Mouse (Mus musculus) forebrain, embryonic 13.5 days (tissue): ENCODE data around the gene Ndrg4. TPM values are rescaled to one million over a fixed set of nuclear protein-coding genes. Genes with fewer than 3 reads are reported as not detected.
"Not testable (repeated sequence)": the region's sequence is repeated elsewhere in the genome, so short reads cannot be mapped to it uniquely, and the experiment has no call there.

ENCODE experiments used
- ATAC-seq: fragments of 200-750 bp; cut with Nextera tagmentation; 2 replicates; pipeline ENCODE4 v1.8.0; 2017
- H3K27ac ChIP-seq: fragments of 300-500 bp; sonication (generic); 2 replicates; pipeline ENCODE4 v1.5.1; 2015; ENCODE audit warnings: inconsistent platforms, mild to moderate bottlenecking, moderate library complexity
- H3K27me3 ChIP-seq: fragments of 300-500 bp; sonication (generic); 2 replicates; pipeline ENCODE4 v1.6.1; 2015; ENCODE audit warnings: mild to moderate bottlenecking, inconsistent platforms
- H3K36me3 ChIP-seq: fragments of 300-500 bp; sonication (generic); 2 replicates; pipeline ENCODE4 v1.6.1; 2015; ENCODE audit warnings: mild to moderate bottlenecking, inconsistent platforms; ENCODE audit not compliant: poor library complexity, severe bottlenecking
- H3K4me1 ChIP-seq: fragments of 300-500 bp; sonication (generic); 2 replicates; pipeline ENCODE4 v1.6.1; 2015; ENCODE audit warnings: inconsistent platforms
- H3K4me2 ChIP-seq: fragments of 300-500 bp; sonication (generic); 2 replicates; pipeline ENCODE4 v1.6.1; 2015; ENCODE audit warnings: inconsistent platforms, mild to moderate bottlenecking, moderate library complexity
- H3K4me3 ChIP-seq: fragments of 300-500 bp; sonication (generic); 2 replicates; pipeline ENCODE4 v1.5.1; 2015; ENCODE audit warnings: mild to moderate bottlenecking, inconsistent platforms
- H3K9ac ChIP-seq: fragments of 300-500 bp; sonication (generic); 2 replicates; pipeline ENCODE4 v1.6.1; 2015; ENCODE audit warnings: mild to moderate bottlenecking, inconsistent platforms
- H3K9me3 ChIP-seq: fragments of 300-500 bp; sonication (generic); replicated peaks from 2 replicates; pipeline ENCODE4 v1.6.1; 2016; ENCODE audit warnings: inconsistent platforms
- WGBS: fragments of 180-500 bp; shearing (Covaris S2); methylation state at CpG from one replicate; pipeline ENCODE4 v1.1.7; 2015; 5-methylcytosine and 5-hydroxymethylcytosine counted together
- polyA plus RNA-seq: library from polyadenylated mRNA; unstranded; fragments of >200 nt; fragmentation: Nextera tagmentation; extraction: Ambion mirVana; gene quantifications from 2 replicates; pipeline ENCODE4 v1.2.1, GENCODE M21; 2015

Ndrg4 gene
- polyA plus RNA-seq, 1 experiment from 2014 or later = 76.9 TPM

DNA sequence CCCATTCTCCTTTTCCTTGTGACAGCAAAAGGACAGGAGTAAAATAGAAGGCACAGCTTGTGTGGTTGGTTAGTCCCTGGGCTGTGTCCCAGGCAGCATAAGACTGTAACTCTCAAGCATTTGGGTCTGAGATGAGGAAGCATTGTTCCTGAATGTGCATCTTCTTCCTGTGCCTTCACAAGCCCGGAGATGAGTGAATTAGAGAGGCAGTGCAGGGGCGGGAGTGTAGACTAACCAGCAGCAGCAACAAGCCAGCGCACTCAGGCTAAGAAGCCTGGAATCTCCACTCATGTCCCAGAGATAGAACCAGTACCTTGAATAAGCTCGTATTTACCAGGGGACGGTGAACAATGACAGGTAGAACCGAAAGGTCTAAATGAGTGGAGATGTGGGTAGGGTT, 15.2 kb upstream of the Ndrg4 start:
- H3K9ac ChIP-seq = no peak overlapping the region
- 90% methylated on average over 6 of the region's 6 CpGs for WGBS
- H3K4me1 ChIP-seq = peaks cover 15% of the 10 kb centered on the region
- H3K9me3 ChIP-seq = 0 out of 2 replicates have a peak, but pooled peaks cover 3% of the 10 kb centered on the region
- no peak overlapping the region for H3K27ac ChIP-seq
- no peak for ATAC-seq
- no peak overlapping the region for H3K4me3 ChIP-seq
- no peaks in the 10 kb centered on the region for H3K27me3 ChIP-seq
- no peaks in the 10 kb centered on the region for H3K36me3 ChIP-seq
- H3K4me2 ChIP-seq = no peak overlapping the region

DNA sequence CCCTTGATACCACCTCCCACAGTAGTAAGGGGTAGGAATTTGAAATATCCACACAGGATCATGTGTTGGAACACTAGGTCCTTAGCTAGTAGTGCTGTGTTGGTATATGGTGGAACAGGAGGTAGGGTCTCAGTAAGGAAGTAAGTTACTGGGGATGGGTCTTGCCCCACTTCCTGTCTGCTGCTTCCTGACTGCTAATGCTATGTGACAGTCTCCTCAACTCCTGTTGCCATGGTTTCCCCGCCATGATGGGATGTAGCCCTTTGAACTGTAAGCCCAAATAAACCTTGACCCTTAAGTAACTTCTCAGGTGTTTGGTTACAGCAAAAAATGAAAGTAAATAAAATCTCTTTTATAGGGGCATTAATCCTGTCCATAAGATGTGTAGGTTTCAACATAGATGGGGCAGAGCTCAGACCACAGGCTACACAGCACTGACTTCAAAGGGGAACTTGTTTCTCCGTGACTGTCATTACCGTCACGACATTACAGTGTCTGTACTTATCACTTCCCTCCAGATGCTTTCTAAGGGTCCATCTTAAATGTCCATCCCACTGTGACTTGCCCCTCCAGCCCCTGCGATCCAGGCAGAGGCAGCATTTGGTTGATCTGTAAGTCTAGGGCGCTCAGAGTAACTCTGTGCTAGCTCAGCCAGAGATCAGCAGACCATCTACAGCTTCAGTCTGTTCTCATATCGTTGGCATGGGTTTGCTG, 13.7 kb upstream of the Ndrg4 start:
- no peak for ATAC-seq
- Histone ChIP-seq H3K9ac (no peak overlapping the region), H3K4me1 (0 out of 2 replicates have a peak, but pooled peaks cover 7% of the 10 kb centered on the region), H3K4me3 (no peak overlapping the region), H3K36me3 (no peaks in the 10 kb centered on the region), H3K9me3 (0 out of 2 replicates have a peak, but pooled peaks cover 5% of the 10 kb centered on the region), H3K27ac (no peak overlapping the region), H3K27me3 (no peaks in the 10 kb centered on the region), H3K4me2 (no peak overlapping the region)
- WGBS = 82% methylated on average over 7 of the region's 7 CpGs

DNA sequence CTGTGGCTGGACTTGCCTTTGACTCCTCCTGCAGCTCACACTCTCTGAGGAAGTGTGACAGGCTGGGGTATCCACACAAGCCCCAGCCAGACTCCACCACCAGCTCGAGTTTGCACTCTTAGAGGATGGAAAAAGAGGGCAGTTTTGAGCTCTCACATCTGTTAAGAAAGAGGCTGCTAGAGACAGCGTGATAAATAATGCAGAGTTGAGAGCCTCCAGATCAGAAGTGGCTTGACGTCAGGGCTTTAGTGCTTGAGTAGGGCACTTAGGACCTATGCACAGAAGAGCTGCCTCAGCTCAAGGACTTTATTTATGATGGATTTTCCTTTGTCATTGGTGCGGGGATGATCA, 13.2 kb upstream of the Ndrg4 start:
- Histone ChIP-seq H3K4me2 (no peak overlapping the region), H3K36me3 (no peaks in the 10 kb centered on the region), H3K9ac (no peak overlapping the region), H3K4me3 (no peak overlapping the region), H3K27me3 (no peaks in the 10 kb centered on the region), H3K4me1 (0 out of 2 replicates have a peak, but pooled peaks cover 7% of the 10 kb centered on the region), H3K9me3 (0 out of 2 replicates have a peak, but pooled peaks cover 5% of the 10 kb centered on the region), H3K27ac (no peak overlapping the region)
- 73% methylated on average over 4 of the region's 4 CpGs for WGBS
- ATAC-seq = no peak

DNA sequence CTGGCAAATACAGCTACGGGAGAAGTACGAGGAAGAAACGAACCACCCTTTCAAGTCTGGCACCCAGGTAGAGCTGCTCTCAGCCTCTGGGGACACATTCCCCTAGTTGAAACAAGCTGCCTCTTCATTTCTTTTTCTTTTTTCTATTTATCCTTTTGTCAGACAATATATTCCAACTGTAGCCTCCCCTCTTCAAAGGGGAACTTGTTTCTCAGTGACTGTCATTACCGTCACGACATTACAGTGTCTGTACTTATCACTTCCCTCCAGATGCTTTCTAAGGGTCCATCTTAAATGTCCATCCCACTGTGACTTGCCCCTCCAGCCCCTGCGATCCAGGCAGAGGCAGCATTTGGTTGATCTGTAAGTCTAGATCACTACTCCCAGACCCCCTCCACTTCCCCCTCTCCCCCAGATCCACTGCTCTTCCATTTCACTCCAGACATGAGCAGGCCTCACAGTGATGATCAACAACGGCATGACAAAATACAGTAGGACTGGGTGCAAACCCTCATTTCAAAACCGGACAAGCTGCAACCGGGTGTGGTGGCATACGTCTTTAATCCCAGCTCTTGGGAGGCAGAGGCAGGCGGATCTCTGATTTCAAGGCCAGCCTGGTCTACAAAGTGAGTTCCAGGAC, 10.8 kb upstream of the Ndrg4 start:
- H3K9ac ChIP-seq, H3K4me1 ChIP-seq, H3K36me3 ChIP-seq, H3K27me3 ChIP-seq, H3K27ac ChIP-seq, H3K4me2 ChIP-seq, ATAC-seq, H3K9me3 ChIP-seq, H3K4me3 ChIP-seq: not testable (repeated sequence)
- 95% methylated on average over 11 of the region's 11 CpGs for WGBS

DNA sequence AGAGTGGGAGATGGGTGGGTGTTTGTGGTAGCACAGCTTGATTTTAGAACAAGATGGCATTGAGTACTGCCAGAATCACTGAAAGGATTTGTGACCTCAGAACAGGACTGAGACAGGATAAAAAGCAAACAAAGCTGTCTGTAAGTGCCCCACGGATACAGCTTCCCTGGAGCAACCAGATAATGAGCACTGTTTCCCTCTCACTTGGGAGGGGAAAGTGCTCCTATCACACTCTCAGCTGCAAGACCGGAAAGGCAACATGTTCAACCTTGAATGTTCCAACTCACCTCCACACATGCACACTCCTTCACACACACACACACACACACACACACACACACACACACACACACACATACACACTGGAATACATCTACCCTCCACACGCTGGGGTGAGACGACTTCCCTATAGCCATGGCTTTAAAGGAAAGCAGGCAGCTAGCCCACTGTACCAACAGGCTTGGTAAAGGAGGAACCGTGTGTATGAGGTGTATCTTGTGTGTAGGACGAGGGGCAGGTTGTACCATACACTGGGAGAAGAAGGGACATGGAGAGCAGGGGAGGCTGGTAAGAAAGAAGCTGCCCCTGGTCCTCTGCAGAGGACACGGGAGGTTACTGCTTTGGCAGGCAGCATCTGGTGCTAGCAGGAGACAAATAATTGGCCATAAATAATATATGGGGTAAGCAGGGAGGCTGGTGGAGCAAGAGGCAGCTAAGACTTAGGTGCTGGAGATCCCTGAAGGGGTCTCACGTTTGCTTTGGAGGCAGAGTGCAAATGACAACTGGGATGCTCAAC, 8.4 kb upstream of the Ndrg4 start:
- no peak overlapping the region for H3K27ac ChIP-seq
- 53% methylated on average over 8 of the region's 8 CpGs for WGBS
- no peaks in the 10 kb centered on the region for H3K4me1 ChIP-seq
- no peak overlapping the region for H3K4me2 ChIP-seq
- 0 out of 2 replicates have a peak, but pooled peaks cover 5% of the 10 kb centered on the region for H3K9me3 ChIP-seq
- H3K36me3 ChIP-seq = no peaks in the 10 kb centered on the region
- peaks cover 8% of the 10 kb centered on the region for H3K27me3 ChIP-seq
- ATAC-seq = no peak
- H3K9ac ChIP-seq = no peak overlapping the region
- no peak overlapping the region for H3K4me3 ChIP-seq

DNA sequence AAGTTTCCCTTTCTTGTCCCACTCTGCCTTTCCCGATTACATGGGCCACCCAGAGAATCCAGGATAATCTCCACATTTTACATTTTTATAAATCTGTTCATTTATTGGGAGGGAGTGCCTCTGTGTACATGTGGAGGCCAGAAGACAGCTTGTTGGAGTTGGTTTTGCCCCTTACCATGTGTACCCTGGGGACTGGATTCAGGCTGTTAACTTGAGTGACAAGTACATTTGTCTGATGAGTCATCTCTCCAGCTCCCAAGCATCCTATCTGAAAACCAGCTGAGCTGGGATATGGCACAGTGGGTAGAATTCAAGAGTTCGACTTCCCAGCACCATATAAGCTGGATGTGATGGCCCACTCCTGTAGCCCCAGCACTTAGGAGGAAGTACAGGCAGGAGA, 6.8 kb upstream of the Ndrg4 start:
- H3K4me1 ChIP-seq = peaks cover 7% of the 10 kb centered on the region
- H3K9ac ChIP-seq = no peak overlapping the region
- ATAC-seq = no peak
- H3K36me3 ChIP-seq = no peaks in the 10 kb centered on the region
- H3K27ac ChIP-seq = no peak overlapping the region
- peaks cover 17% of the 10 kb centered on the region for H3K27me3 ChIP-seq
- 0 out of 2 replicates have a peak, but pooled peaks cover 5% of the 10 kb centered on the region for H3K9me3 ChIP-seq
- no peak overlapping the region for H3K4me2 ChIP-seq
- H3K4me3 ChIP-seq = no peak overlapping the region
- 82% methylated on average over 2 of the region's 2 CpGs for WGBS

DNA sequence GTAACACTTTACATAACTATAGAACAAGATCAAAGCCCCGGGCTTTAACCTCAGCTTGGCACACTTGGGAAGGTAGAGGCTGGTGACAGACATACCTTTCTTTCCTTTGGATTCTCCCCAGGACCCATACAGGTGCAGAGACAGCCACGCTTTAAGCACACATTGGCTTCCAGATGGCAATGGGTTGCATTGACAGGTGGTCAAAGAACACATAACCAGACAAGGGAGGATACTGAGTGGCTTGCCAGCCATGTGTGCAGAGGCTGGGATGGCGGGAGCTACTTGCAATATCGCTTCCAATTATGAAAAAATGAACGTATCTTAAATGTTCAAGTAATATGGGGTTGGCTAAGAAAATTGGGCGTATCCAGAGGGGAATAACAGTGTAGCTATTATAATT, 4.9 kb upstream of the Ndrg4 start:
- Histone ChIP-seq H3K9ac (no peak overlapping the region), H3K4me2 (no peak overlapping the region), H3K36me3 (no peaks in the 10 kb centered on the region), H3K9me3 (no peaks in the 10 kb centered on the region), H3K4me1 (peaks cover 10% of the 10 kb centered on the region), H3K27me3 (peaks cover 34% of the 10 kb centered on the region), H3K27ac (no peak overlapping the region), H3K4me3 (no peak overlapping the region)
- 87% methylated on average over 6 of the region's 6 CpGs for WGBS
- ATAC-seq = no peak

DNA sequence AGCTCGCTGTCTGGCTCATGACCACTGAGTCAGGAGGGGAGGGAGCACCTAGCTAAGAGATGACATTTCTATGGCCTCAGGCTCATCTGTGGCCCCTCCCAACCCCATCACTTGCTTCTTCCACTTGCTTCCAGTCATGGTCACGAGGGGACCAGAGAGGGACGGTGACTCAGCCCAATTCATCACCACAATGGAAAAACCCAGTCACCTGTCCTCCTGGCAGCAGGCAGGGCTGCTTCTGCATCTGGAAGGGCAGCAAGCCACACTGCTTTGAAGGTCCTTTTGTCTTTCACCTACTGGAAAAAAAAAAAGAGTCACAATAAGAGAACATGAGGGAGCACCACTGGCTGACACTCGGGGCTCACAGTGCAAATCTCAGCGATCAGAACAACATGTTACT, 4.0 kb upstream of the Ndrg4 start:
- peaks cover 15% of the 10 kb centered on the region for H3K4me1 ChIP-seq
- H3K4me2 ChIP-seq = no peak overlapping the region

DNA sequence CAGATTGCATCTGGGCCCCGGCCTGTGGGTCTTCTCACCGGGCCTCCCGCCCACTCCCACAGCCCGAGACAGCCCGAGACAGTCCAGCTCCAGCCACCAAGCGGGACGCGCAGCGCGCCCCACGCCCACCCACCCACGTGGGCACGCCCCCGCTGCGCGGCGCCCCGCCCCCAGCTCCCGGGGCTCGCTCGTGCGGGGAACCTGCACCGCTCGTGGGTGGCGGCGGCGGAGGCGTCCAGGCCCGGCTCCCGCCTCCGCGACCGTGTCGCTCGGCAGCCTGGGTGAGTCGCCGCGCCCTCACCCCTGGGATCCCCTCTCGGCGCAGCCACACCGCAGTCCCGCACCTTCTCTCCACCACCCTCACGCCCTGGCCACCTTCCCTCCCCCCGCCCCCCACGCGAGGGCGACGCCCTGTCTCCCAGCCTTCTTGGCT, 827 bp downstream of the Ndrg4 start:
- H3K9me3 ChIP-seq = no peaks in the 10 kb centered on the region
- peaks cover 75% of the 10 kb centered on the region for H3K27me3 ChIP-seq
- H3K4me2 ChIP-seq = peak overlapping the region; percentile 86
- no peak overlapping the region for H3K27ac ChIP-seq
- WGBS = 1% methylated on average over 18 of the region's 48 CpGs
- peak overlapping the region; percentile 72 for H3K9ac ChIP-seq
- peaks cover 15% of the 10 kb centered on the region for H3K4me1 ChIP-seq
- no peaks in the 10 kb centered on the region for H3K36me3 ChIP-seq
- ATAC-seq = peak; percentile 73
- H3K4me3 ChIP-seq = peak overlapping the region; percentile 62

More for the DNA sequence above, 4.0 kb upstream of the Ndrg4 start:
- H3K4me3 ChIP-seq = no peak overlapping the region
- H3K9ac ChIP-seq = no peak overlapping the region
- no peak overlapping the region for H3K27ac ChIP-seq
- H3K9me3 ChIP-seq = no peaks in the 10 kb centered on the region
- H3K36me3 ChIP-seq = no peaks in the 10 kb centered on the region
- 84% methylated on average over 5 of the region's 5 CpGs for WGBS
- peaks cover 43% of the 10 kb centered on the region for H3K27me3 ChIP-seq
- no peak for ATAC-seq

DNA sequence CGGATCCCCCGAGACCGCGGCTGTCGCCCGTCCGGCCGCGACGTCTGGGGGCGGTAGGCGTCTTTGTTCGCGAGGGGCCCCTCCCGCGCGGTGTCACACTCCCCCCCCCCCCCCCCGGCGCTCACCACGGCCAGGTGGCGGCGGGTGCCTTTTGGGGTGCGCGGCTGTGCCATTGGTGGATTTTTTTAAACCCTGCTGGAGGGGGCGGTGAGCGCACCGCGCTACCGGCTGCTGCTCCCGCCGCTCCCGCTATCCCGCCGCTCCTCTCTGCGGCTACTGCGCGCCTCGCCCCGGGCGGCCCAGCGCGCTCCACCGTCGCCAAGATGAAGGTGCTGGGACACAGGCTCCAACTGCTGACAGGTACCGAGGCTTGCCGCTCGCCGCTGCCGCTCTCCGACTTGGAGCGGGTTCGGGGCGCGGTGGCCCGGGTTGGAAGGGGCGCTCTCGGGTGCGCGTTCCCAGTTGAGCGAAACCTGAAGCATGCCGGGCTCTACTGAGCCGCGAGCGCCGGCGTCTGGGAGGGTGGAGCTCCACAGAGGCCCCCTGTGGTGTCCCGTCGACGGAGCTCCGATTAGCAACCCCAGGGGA, 1.3 kb downstream of the Ndrg4 start:
- Histone ChIP-seq H3K27ac (no peak overlapping the region), H3K4me1 (peaks cover 15% of the 10 kb centered on the region), H3K9me3 (no peaks in the 10 kb centered on the region), H3K27me3 (peaks cover 74% of the 10 kb centered on the region), H3K9ac (peak overlapping the region; percentile 72), H3K36me3 (no peaks in the 10 kb centered on the region), H3K4me3 (peak overlapping the region; percentile 62), H3K4me2 (peak overlapping the region; percentile 86)
- WGBS = under 1% methylated on average over 49 of the region's 70 CpGs
- ATAC-seq = peak; percentile 78

DNA sequence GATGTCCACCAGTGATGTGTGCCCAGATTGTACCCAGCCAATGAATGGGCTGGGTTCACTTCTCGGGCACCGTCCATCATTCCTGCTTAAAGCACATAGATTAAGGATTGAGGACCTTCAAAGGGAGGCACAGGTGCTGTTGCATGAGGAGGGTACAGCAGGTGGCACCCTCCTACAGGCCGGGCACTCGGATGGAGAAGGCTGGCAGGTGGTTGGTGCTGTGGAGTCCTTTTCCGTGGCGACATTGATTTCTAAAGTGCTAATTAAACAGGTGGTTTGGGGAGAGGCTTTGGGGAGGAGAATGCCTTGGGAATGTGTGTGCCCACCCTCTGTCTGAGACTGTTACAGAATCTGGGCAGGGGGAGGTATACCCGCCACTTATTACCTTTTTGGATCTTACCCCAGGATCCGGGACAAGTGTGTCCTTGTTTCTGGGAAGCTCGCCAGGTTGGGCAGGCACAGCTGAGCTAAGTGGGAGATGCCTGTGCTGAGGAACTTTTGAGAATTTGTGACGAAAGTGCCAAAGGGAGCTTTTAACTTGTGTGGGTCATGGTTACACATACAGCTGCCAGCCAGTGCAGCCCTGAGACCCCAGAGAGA, 11.4 kb downstream of the Ndrg4 start:
- H3K36me3 ChIP-seq = no peaks in the 10 kb centered on the region
- H3K27me3 ChIP-seq = peaks cover 6% of the 10 kb centered on the region; the same call in 1 of the 2 replicates
- no peaks in the 10 kb centered on the region for H3K9me3 ChIP-seq
- WGBS = 51% methylated on average over 10 of the region's 10 CpGs
- H3K9ac ChIP-seq = no peak overlapping the region
- H3K27ac ChIP-seq = no peak overlapping the region
- no peak overlapping the region for H3K4me2 ChIP-seq
- peak; percentile 50; the same call in 1 of the 2 replicates for ATAC-seq
- H3K4me3 ChIP-seq = no peak overlapping the region
- 0 out of 2 replicates have a peak, but pooled peaks cover 3% of the 10 kb centered on the region for H3K4me1 ChIP-seq
